Mouse (Mus musculus) myocyte (in vitro differentiated cells): Measurements from ENCODE around the gene Olfr699. TPM values are rescaled to one million over a fixed set of nuclear protein-coding genes. Genes with fewer than 3 reads are reported as not detected.

ENCODE experiments used
- H3K27me3 ChIP-seq: one replicate; pipeline ENCODE4 v1.6.1; 2011; ENCODE audit not compliant: control insufficient read depth, insufficient read depth, insufficient read length
- H3K36me3 ChIP-seq: one replicate; pipeline ENCODE4 v1.6.1; 2011; ENCODE audit not compliant: control insufficient read depth, insufficient read depth
- H3K4me2 ChIP-seq: one replicate; pipeline ENCODE4 v1.6.1; 2011; ENCODE audit warnings: low read depth, control low read depth
- H3K4me3 ChIP-seq: one replicate; pipeline ENCODE4 v1.5.1; 2011; ENCODE audit warnings: mild to moderate bottlenecking, control low read depth, moderate library complexity
- H3K79me2 ChIP-seq: one replicate; pipeline ENCODE4 v1.6.1; 2011; ENCODE audit not compliant: control insufficient read depth, insufficient read depth
- H3ac ChIP-seq: one replicate; pipeline ENCODE4 v1.6.1; 2011; ENCODE audit not compliant: control insufficient read depth, insufficient read length
- CEBPB ChIP-seq: IDR thresholded peaks from 2 replicates; pipeline ENCODE4 v1.6.1; 2011; ENCODE audit warnings: mild to moderate bottlenecking, moderate library complexity; ENCODE audit not compliant: poor library complexity, insufficient read depth, severe bottlenecking
- E2F4 ChIP-seq: IDR thresholded peaks from one replicate; pipeline ENCODE4 v1.6.1; 2011; ENCODE audit warnings: mild to moderate bottlenecking, control low read depth, moderate library complexity; ENCODE audit not compliant: insufficient read depth
- MAX ChIP-seq: IDR thresholded peaks from one replicate; pipeline ENCODE4 v1.6.1; 2011; ENCODE audit warnings: low read depth, mild to moderate bottlenecking, control low read depth
- MYOD1 ChIP-seq, 3 experiments: IDR thresholded peaks; one replicate each; pipeline ENCODE4 v1.6.1; 2011; ENCODE audit warnings: control low read depth in 2 of 3, low read depth in 2 of 3, mild to moderate bottlenecking in 2 of 3, moderate library complexity in 1 of 3; ENCODE audit not compliant: insufficient read length in 2 of 3, control insufficient read depth in 1 of 3
- MYOG ChIP-seq, 3 experiments: IDR thresholded peaks; one replicate each; pipeline ENCODE4 v1.6.1; 2011; ENCODE audit warnings: control low read depth in 2 of 3, low read depth in 2 of 3, mild to moderate bottlenecking in 2 of 3; ENCODE audit not compliant: insufficient read length in 2 of 3, control insufficient read depth in 1 of 3, insufficient read depth in 1 of 3
- POLR2A ChIP-seq: IDR thresholded peaks from one replicate; pipeline ENCODE4 v1.6.1; 2011; ENCODE audit warnings: low read depth, mild to moderate bottlenecking, control low read depth, moderate library complexity; ENCODE audit not compliant: insufficient read length
- REST ChIP-seq: IDR thresholded peaks from one replicate; pipeline ENCODE4 v1.6.1; 2011; ENCODE audit warnings: mild to moderate bottlenecking, control low read depth, moderate library complexity; ENCODE audit not compliant: insufficient read depth, insufficient read length
- SRF ChIP-seq: IDR thresholded peaks from one replicate; pipeline ENCODE4 v1.6.1; 2011; ENCODE audit warnings: low read depth; ENCODE audit not compliant: control insufficient read depth, insufficient read length
- TCF12 ChIP-seq: IDR thresholded peaks from one replicate; pipeline ENCODE4 v1.6.1; 2011; ENCODE audit warnings: mild to moderate bottlenecking, control low read depth; ENCODE audit not compliant: poor library complexity, insufficient read depth, severe bottlenecking
- TCF3 ChIP-seq: IDR thresholded peaks from one replicate; pipeline ENCODE4 v1.6.1; 2011; ENCODE audit warnings: low read depth, control low read depth; ENCODE audit not compliant: insufficient read length
- USF1 ChIP-seq: IDR thresholded peaks from one replicate; pipeline ENCODE4 v1.6.1; 2011; ENCODE audit warnings: low read depth, mild to moderate bottlenecking, control low read depth, moderate library complexity
- polyA plus RNA-seq: library from polyadenylated mRNA; unstranded; fragments of >200 nt; fragmentation: generic; extraction: Trizol; gene quantifications from one replicate; pipeline ENCODE4 v1.2.1, GENCODE M21; 2012; ENCODE audit warnings: missing spikeins

Gene Olfr699
- polyA plus RNA-seq, 1 experiment = not detected

GRCm38 (mm10) chr7:106745811-106746210 lies 47.2 kb downstream of the Olfr699 start:
- H3K79me2 ChIP-seq = no peaks in the 10 kb centered on the region
- H3ac ChIP-seq = no peak overlapping the region
- no peaks in the 10 kb centered on the region for H3K27me3 ChIP-seq
- no peak for TF ChIP-seq E2F4
- TF ChIP-seq REST = no peak
- TF ChIP-seq USF1 = no peak
- TF ChIP-seq TCF3 = no peak
- TF ChIP-seq CEBPB = no peak
- no peaks in the 10 kb centered on the region for H3K36me3 ChIP-seq
- H3K4me2 ChIP-seq = no peak overlapping the region
- H3K4me3 ChIP-seq = no peak overlapping the region

GRCm38 (mm10) chr7:106742343-106742742 lies 50.7 kb downstream of the Olfr699 start, which contains the start of gene Olfr697:
TSS of gene Olfr697 (minus strand) at chr7:106742443.
- Histone ChIP-seq H3ac (no peak within 1 kb of the TSS), H3K79me2 (no peaks in the 10 kb centered on the region), H3K4me3 (no peak within 1 kb of the TSS), H3K27me3 (no peaks in the 10 kb centered on the region), H3K36me3 (no peaks in the 10 kb centered on the region), H3K4me2 (no peak within 1 kb of the TSS)
- TF ChIP-seq REST (no peak), MYOG (IDR thresholded peaks at IDR 0.05; ENCODE audit: control insufficient read depth in 1 of 3, insufficient read depth in 1 of 3, insufficient read length in 2 of 3, low read depth in 2 of 3) (no peak), CEBPB (no peak), MAX (no peak), POLR2A (no peak), TCF3 (no peak), SRF (no peak), MYOD1 (IDR thresholded peaks at IDR 0.05; ENCODE audit: control insufficient read depth in 1 of 3, insufficient read length in 2 of 3, low read depth in 2 of 3) (no peak), USF1 (no peak), TCF12 (no peak)

Other genes starting within 250 kb of the Olfr699 start
- gene Olfr693, start 112.6 kb downstream of the Olfr699 start, polyA plus RNA-seq = not detected
- not detected for gene Olfr694, start 101.4 kb downstream of the Olfr699 start, polyA plus RNA-seq
- not detected for gene Olfr695, start 76.8 kb downstream of the Olfr699 start, polyA plus RNA-seq
- not detected for gene Olfr697, start 50.8 kb downstream of the Olfr699 start, polyA plus RNA-seq
- gene Olfr698, start 37.8 kb downstream of the Olfr699 start, polyA plus RNA-seq = not detected
- gene Olfr700, start 15.6 kb upstream of the Olfr699 start, polyA plus RNA-seq = not detected
- gene Olfr701, start 20.9 kb upstream of the Olfr699 start, polyA plus RNA-seq = not detected
- gene Olfr702, start 40.7 kb upstream of the Olfr699 start, polyA plus RNA-seq = not detected
- gene Olfr703, start 50.2 kb upstream of the Olfr699 start, polyA plus RNA-seq = not detected
- not detected for gene Olfr704, start 70.0 kb upstream of the Olfr699 start, polyA plus RNA-seq
- gene Olfr705, start 83.7 kb upstream of the Olfr699 start, polyA plus RNA-seq = not detected
- gene Olfr706, start 95.0 kb upstream of the Olfr699 start, polyA plus RNA-seq = not detected
- not detected for gene Olfr707, start 108.0 kb upstream of the Olfr699 start, polyA plus RNA-seq
- gene Olfr1532-ps1, start 114.8 kb upstream of the Olfr699 start, polyA plus RNA-seq = not detected
- not detected for gene Olfr709-ps1, start 139.0 kb upstream of the Olfr699 start, polyA plus RNA-seq
- not detected for gene Olfr710, start 155.1 kb upstream of the Olfr699 start, polyA plus RNA-seq
- gene Olfr6, start 170.7 kb upstream of the Olfr699 start, polyA plus RNA-seq = not detected
- gene Olfr711, start 182.3 kb upstream of the Olfr699 start, polyA plus RNA-seq = not detected
- not detected for gene Olfr2, start 212.9 kb upstream of the Olfr699 start, polyA plus RNA-seq
- gene Olfr713, start 238.0 kb upstream of the Olfr699 start, polyA plus RNA-seq = not detected